Mouse (Mus musculus) 3T3-L1 (cell line): ENCODE measurements around the gene Gabbr1.

Experiments used
- DNase-seq: peaks from one replicate; pipeline ENCODE4 v3.0.0-alpha.2; 2015; ENCODE audit warnings: low read depth, low spot score

Gene Gabbr1

DNA sequence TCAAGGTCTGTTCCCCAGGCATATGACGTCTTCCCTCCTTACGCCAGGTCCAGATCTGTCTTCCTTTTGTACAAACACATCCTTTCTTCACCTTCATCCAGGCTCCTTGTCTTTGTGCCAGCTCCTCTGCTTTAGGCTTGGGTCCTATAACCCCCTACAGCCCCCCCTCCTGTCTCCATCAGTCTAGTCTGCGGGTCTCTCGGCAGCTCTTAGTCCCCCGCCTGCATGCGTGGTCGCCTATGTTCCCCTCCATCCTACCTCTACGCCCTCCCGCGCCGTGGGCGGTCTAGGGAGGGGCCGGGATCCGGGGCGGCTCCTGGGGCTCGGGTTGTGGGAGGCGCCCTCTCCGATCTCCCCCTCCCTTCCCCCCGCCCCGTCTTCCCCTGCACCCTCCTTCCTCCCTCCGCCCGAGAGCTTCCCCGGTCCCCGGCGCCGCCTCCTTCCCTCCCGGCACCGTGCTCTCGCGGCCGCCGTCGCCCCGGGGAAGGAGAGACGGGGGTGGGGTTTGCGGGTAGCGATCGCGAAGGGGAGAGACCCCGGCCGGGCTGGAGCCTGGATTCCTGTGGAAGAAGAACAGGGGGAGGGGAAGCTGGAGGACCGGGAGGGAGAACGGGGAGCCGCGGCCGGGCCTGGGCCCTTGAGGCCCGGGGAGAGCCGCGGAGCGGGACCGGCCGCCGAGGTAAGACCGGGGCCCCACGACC, at the start of gene Gabbr1:
Gene Gabbr1 (plus strand): TSS at position 356 of the 701 bp plus-strand sequence.
- DNase-seq, result peak; percentile 83

DNA sequence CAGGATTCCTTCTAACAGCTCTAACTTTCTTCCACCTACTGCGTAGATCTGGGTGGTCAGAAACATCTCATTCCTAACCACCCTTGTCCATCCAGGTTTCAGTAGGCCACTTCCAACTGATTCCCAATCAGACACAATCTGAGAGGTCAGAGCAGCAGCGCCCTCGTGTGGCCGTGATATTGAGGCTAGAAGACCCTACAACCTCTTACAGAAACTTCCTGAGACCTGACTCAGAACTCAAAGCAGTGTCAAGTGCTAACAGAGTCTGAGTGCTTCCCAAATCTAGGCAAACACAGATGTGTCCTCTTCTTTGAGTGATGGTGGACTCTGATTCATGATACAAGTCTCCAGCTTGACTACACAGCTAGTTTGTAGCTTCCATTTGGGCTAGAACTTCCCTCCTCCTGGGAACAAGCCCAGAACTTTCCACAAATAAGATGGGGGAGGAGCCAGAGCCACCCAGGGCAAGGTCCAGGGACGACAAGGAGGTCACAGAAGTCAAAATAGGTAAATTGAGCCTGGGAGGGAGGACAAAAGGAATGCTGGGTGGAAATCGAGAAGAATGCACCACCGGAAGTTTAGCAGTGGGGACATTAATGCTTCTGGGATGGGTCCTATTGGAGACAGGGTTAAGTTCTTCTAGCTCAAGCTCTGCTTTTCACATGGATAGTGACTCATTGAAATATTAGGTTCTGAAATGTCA, 48.6 kb upstream of the Gabbr1 start:
- DNase-seq, result peak; percentile 95

DNA sequence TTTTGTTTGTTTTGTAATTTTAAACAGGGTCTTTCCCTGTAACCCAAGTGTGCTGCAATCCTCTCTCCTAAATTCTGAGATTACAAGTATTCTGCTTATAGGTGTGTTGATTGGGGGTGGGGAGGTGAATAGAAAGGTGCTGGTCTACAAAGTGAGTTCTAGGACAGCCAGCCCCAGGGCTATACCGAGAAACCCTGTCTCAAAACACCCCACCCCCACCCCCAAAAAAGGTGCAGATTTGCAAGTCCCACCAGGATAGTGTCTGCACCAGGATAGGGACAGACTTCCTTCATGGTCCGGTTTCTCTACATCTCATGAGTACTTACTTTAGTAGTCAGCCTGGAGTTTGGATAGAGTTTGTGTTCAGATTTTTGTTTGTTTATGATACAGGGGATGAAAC, 47.3 kb upstream of the Gabbr1 start:
- DNase-seq, result no peak

DNA sequence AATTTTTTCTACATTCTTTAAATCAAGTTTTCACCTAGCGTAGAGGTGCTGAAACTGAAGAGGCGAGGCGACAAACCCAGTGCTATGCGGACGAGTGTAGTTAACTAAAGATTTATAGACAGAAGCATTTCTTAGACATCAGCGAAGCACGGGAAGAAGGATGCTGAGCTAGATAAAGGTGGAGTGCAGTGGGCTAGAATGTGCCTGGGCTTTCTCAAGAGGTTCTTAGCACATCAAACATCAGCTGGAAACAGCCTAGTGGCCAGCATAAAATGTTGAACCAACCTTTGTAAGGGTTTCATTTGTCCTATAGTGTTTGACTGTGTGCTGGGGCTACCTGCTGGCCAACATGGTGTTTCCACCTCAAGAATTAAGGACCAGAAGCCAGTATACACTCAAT, 44.9 kb upstream of the Gabbr1 start, which contains the start of gene Zfp57:
Gene Zfp57 (plus strand): TSS at position 301 of the 400 bp plus-strand sequence.
- DNase-seq, result no peak

DNA sequence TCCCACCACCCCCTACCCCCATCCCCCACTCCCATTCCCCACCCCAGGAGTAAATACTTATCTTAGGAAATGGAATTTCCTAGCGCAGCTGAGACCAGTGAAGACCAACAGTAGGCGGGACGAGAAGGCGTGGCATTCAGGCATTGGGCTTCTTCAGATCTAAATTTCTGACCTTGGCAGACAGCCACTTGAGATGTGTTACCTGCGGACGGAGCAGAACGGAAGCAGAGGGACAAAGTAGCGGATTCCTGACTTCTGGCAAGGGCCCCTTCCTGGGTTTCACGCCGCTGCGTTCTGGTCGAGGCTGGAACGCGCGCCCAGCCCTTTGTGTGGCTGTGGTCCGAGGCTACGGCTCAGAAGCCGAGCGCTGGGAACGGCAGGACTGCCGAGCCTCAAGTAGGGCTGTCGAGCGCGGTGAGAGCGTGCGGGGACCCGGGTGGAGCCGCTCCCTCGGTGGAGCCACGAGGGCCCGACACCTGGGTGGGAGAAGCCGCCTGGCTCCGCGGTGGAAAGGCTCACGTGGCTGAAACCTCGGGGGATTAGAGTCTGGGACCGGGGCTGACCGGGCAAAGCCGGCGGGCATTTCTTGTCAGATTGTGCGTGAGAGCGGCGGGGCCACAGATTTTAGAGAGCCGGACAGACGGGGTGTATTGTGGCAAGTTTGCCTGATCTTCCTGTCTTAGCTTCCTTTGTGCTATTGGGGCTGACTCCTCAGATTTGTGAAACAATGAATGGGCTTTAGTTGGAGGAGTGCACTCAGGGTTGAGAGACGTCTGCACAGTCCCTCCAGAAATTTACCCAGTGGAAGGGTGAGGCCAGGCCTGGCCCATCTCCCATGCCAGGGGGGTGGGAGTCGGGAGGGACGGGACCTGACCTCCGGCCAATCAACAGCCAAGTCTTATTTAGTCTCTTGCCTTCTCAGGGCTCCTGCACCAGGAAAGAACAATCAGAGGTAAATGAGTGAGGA, 43.1 kb upstream of the Gabbr1 start:
- DNase-seq, result peak; percentile 93

DNA sequence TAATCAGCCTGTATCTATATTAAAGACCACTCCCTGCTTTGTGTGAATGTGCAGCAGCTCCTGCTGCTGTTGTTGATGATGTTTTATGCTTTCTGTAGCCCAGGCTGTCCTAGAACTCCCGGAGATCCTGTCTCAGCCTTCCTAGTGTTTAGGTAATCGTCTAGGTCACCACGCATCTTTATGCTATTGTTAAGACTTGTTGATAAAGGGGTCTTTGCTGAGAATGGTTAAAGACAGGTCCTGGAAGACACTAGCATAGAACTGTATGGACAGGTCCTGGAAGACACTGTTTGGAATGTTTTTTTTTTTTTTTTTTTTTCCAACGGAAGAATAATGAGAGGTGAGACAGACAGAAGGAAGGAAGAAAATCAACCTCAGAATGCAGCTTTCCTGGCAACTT, 42.4 kb upstream of the Gabbr1 start:
- no peak for DNase-seq

DNA sequence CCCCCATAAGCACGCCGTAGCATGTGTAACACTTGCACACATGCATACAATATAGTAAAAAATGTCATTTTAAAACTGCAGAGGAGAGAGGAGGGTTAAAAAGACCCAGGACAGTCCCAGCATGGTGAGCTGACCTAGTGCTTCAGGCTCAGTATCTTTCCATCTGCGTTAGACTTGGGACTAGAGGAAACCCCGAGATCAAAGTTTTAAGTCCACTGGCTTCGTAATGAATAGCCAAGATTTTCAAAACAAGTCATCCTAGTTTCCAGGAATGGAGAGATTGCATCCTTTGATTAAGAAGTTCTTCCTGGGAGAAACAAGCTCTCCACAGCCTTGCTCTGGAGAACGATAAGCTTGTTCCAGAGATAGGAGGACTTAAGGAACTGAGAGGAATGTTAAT, 37.6 kb upstream of the Gabbr1 start:
- DNase-seq, result no peak

DNA sequence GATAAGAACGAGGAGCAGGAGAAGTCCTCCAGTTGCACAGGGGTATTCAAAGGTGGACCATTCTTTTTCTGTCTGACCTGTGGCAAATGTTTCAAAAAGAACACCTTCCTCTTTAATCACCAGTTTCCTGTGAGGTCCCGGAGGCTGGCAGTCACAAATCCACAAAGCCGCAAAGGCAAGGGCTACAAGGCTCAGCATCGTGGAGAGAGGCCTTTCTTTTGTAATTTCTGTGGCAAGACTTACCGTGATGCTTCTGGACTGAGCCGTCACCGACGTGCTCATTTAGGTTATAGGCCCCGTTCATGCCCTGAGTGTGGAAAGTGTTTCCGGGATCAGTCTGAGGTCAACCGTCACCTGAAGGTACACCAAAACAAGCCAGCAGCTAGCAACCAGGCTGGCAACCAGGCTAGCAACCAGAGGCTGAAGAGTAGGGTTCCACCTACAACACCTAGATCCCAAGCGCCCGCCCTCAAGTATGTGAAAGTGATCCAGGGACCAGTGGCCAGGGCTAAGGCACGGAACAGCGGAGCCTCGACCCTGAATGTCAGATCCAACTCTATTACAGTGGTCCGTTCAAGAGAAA, 36.2 kb upstream of the Gabbr1 start:
- DNase-seq, result no peak

DNA sequence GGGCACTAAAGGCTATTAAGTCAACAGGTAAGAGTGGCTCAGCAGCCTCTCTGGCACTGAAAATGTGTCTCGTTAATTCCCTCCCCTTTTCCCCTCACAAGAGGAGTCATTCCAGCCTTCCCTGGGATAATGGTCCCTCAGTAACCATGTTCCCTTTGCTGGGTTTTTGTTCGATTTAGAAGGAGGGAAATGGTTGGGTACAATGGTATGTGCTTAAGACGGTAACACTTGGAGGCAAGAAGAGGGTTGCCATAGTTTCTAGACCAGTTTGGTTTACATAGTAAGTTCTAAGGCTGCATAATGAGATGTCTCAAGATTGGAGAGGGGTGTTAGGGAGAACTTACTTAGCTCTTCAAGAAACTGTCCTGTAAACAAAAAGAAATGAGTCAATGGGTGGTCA, 34.0 kb upstream of the Gabbr1 start:
- DNase-seq, result no peak

DNA sequence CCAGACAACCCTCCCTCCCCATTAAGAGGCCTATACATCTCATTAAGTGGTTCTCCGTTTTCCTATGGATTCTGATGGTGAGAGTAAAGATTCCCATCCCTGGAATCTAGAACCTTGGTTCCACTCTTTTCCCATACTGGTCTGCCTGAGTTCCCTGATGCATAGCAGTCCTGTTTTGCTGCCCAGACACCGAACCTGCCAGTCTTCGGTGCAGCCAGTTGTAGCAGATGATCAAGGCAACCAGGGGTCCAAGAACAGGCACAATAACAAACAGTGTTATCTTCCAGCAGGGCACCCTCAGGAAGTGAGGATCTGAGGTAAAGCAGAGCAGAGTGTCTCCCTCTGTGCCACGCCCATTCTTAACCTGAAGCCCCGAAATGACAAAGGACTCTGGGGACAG, 33.6 kb upstream of the Gabbr1 start:
- DNase-seq, result no peak

DNA sequence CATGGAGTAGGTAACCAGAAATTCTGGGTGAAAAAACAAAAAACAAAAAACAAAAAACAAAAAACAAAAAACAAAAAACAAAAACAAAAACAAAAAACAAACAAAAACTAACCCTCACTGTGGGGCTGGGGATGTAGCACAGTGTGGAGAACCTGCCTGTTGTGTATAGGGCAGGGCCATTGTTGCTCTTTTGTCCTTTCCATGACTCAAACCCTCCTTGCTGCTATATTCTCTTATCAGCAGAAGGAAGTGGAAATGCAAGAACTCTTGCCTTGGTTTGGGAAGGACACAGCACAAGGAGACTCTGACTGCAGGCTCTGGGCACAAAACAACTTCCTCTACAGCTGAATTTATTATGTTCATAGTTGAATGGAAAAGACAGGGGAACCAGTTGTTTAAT, 29.4 kb upstream of the Gabbr1 start:
- no peak for DNase-seq

DNA sequence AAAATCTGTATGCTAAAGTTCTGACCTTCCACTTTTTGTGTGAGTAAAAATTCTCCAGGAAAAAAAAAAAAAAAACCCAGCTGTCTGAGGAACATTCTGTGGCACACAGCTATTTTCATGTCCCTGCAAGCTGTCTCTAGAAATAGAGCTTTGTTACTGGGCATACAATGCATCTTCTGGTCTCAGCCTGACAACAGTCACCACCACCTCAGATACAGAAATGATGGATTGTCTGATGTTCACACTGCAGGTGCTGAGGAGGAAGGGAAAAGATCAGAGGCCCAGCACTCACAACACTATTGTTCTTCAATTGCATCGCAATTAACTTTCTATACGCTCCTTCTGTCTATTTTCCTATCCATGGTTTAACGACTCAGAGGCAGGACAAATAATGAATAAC, 27.4 kb upstream of the Gabbr1 start:
- DNase-seq, result no peak

DNA sequence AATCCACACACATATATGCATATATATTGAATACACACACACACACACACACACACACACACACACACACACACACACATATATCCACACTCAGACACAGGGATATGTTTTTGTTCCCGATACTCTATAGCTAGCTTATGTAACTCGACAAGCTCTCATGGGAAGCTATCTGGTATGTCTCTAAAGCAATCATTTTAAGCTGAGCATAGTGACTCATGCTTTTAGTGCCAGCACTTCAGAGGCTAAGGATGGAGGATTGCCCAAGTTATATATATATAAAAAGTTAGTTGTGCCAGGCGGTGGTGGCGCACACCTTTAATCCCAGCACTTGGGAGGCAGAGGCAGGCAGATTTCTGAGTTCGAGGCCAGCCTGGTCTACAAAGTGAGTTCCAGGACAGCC, 26.5 kb upstream of the Gabbr1 start:
- peak; percentile 49 for DNase-seq

DNA sequence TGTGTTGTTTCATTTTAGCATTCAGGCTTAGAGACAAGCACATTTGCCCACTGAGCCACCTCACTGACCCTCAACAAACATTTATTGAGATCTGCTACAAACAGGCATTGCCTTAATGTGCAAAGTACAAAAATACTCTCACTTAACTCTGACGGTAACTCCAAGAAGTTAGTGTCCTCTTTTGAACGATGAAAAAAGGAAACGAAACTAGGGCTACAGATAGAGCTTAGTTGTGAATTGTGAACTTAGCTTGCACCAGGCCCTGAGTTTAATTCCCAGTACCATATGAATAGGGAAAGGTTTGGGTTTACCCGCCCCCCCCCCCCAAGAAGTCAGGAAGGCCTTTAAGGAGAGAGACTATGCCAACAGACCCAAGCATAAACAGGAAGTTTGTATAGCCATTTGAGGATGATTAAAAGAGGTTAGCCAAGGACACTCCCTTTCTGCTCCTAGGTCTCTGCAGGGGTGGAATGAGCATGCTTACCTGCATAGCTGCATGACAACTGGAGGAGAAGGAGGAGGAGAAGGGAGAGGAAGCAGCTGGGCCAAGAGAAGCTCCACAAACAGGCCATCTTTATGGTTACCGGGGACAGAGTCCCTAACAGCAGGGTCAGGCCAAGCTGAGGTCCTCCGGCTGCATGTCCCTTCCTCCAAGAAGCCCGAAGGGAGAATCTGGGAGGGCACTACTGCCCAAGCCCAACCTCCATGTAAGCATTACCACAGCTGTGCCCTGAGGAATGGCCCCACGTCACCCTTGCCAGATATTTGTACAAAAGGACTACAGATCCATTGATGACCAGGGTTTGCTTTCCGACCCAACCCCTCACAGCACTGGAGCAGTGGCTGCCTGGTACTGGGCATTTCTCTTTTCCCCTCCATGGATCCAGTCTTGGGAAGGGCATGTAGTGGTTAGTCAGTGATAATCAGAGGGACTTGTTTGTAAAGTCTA, 22.9 kb upstream of the Gabbr1 start, which contains the start of gene Mog:
Gene Mog (minus strand): TSS at position 771 of the 949 bp plus-strand sequence.
- no peak for DNase-seq

DNA sequence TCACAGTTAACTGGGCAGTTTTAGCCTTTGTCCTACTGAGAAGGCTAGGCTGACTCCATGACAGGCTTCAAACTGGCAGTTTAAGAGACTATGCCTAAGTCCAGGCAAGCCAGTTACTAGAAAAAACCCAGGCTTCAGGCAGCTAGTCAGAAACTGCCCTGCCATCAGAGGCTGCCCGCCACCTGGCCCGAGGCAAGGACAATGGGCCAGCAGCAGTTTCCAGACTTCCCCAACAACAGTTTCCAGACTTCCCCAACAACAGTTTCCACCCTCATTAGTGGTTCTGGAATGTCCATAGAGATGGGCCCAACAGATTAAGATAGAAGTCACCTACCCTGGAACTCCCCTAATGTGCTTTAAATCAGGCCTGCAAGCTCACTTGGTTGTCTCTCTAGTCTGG, 19.3 kb upstream of the Gabbr1 start:
- DNase-seq, result no peak

DNA sequence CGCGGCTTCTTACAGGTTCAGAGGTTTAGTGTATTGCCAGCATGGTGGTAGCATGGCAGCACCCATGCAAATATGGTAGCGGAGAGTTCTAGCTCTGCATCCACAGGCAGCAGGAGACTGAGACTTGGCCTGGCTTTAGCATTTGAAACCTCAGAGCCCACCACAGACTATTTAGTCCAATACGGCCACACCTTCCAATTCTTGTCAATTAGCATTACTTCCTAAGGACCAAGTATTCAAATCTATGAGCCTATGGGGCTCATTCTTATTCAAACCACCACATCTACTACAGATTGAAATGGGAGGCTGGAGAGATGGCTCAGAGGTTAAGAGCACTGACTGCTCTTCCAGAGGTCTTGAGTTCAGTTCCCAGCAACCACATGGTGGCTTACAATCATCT, 18.3 kb upstream of the Gabbr1 start:
- DNase-seq, result no peak

DNA sequence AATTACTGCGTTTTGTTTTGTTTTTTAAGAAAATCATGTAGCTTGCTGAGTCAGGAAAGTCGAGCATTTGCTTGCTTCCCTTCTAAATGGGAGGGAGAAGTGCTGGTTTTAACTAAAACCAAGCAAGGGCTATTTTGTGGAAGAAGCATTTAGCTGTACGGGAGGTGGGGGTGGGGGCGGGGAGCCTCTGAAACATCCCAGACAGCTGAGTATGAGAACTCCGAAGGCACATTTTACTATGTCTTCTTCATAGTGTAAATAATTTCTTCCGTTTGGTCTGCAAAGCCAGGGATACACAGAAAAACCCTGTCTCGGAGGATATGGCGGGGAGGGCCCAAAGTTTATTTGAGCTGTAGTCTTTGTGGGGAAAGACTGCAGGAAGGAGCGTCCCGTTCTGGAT, 17.6 kb upstream of the Gabbr1 start:
- no peak for DNase-seq

DNA sequence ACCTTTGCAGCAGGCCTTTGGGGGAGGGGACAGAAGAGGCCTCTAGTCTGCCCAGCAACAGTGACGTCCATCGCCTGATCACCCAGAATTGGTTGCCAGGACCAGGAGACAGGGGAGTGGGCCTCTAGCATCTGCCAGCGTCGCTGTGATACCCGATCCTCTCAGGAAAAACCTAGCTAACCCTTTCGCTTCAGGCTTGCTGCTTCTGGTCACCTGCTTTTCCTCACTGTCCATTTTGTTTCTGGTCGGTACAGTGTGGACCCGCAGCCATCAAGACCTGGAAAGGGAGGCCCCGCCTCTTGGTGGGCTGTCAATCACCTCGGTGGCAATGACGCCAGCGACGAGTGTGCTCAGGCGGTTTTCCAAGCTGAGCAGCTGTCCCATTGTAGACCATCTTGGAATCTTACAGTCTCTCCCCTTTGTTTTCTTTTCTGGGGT, 17.1 kb upstream of the Gabbr1 start:
- peak; percentile 99 for DNase-seq

DNA sequence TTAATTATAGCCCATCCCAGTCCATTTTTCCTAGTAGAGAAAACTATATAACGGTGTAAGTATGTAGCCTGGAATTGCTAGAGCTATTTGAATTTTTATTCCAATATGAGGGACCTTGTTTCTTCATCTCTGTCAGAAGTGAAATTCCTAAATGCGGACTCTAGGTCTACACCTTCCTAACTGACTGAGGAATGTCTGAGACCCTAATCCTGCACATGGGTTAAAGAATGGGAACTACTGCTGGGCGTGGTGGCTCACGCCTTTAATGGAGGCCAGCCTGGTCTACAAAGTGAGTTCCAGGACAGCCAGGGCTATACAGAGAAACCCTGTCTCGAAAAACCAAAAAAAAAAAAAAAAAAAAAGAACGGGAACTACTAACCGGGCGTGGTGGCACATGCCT, 16.6 kb upstream of the Gabbr1 start:
- no peak for DNase-seq

DNA sequence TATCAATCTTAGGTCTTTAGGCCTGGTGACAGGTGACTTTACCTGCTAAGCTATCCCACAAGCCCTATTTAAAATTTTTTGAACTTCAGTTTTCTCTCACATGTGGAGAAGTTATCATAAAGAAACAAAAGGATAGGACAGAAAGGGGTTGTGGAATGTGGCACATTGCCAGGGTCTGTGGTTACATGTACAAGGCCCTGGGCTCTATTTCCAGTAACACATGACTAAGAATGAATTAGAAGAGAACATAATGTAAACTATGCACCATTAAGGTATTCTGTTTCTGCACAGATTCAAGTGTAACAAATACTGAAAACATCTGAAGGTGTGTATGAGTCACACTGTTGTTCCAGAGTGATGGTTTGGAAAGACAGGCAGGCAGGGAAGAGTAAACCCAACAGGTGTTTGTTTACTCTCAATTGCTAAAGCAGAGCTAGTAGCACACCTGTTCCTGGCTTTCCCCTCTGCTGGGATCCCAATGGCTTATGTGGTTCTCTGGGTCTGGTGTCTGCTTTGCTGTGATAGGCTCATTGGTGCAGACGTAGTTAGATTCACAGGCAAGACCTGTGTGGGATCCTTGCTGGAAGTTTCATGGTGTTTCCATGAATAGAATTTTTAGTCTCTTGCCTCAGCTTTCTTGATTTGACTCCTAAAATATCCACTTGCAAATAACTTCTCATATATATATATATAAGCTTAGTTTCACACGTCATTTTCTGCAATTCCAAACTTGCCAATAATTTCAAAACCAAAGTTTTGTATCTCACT, 6.5 kb upstream of the Gabbr1 start:
- peak; percentile 45 for DNase-seq
